ENCODE assay signal across 8 mouse cellular contexts in genomic region chr7:143600231-143600740, GRCm38 (mm10). TPM values are rescaled to one million over a fixed set of nuclear protein-coding genes. Genes with fewer than 3 reads are reported as not detected.
A peak's percentile ranks its signal among the peaks of the same experiment; 100 is the strongest.
DNase-seq lines count a peak whose midpoint lies in the region; ATAC-seq and TF ChIP-seq lines count a peak whose summit lies in the region.

No protein-coding gene starts in this region.

- H3K36me3 ChIP-seq in erythroblast, embryonic 14.5 days (ENCODE audit: control insufficient read depth) = peaks cover 37% of the 10 kb centered on the region
- no peaks in the 10 kb centered on the region for H3K36me3 ChIP-seq in testis, adult 2 months (ENCODE audit: control insufficient read depth, insufficient read depth, low read length)
- peaks cover 30% of the 10 kb centered on the region for H3K36me3 ChIP-seq in liver, embryonic 12.5 days

- 6% methylated on average over 13 of the region's 15 CpGs for WGBS in liver, embryonic 12.5 days (ENCODE audit: insufficient replicate concordance)

- TF ChIP-seq CTCF in testis, adult 2 months (IDR thresholded peaks at IDR 0.05; ENCODE audit: control insufficient read depth, insufficient read depth, insufficient replicate concordance, low read depth, low read length) = no peak

- H3K27me3 ChIP-seq in erythroblast, embryonic 14.5 days (ENCODE audit: control insufficient read depth) = no peaks in the 10 kb centered on the region
- no peaks in the 10 kb centered on the region for H3K27me3 ChIP-seq in testis, adult 2 months (ENCODE audit: control insufficient read depth, insufficient read depth, low read length)
- H3K27me3 ChIP-seq in liver, embryonic 12.5 days (replicated peaks) = no peaks in the 10 kb centered on the region

- no peak for ATAC-seq in erythroblast, adult 5-6 weeks (replicated peaks; ENCODE audit: low FRiP score, poor library complexity, severe bottlenecking)
- no peak for ATAC-seq in liver, embryonic 12.5 days

- peak overlapping the region; percentile 98 for H3K9ac ChIP-seq in liver, embryonic 12.5 days

- no peaks in the 10 kb centered on the region for H3K9me3 ChIP-seq in erythroblast, embryonic 14.5 days (ENCODE audit: control insufficient read depth, low read length)
- H3K9me3 ChIP-seq in liver, embryonic 12.5 days (replicated peaks) = no peaks in the 10 kb centered on the region

- H3K4me3 ChIP-seq in erythroblast, embryonic 14.5 days (replicated peaks) = peak overlapping the region; percentile 90
- H3K4me3 ChIP-seq in testis, adult 2 months (ENCODE audit: control insufficient read depth, low read depth, low read length) = peak overlapping the region; percentile 97
- peak overlapping the region; percentile 99 for H3K4me3 ChIP-seq in liver, embryonic 12.5 days

- DNase-seq in testis, postnatal 14 days (ENCODE audit: low spot score) = no peak
- DNase-seq in embryo, embryonic 11 days = no peak
- no peak for DNase-seq in natural killer cell, adult 2 months (ENCODE audit: low spot score in 2 of 2)
- no peak for DNase-seq in retina, postnatal 1 day

- peak overlapping the region; percentile 96 for H3K4me2 ChIP-seq in liver, embryonic 12.5 days

- no peak for TF ChIP-seq POLR2A in testis, adult 2 months (IDR thresholded peaks at IDR 0.05; ENCODE audit: control insufficient read depth, low read depth, low read length)

- peaks cover 52% of the 10 kb centered on the region for H3K4me1 ChIP-seq in erythroblast, embryonic 14.5 days (ENCODE audit: control insufficient read depth)
- peaks cover 4% of the 10 kb centered on the region for H3K4me1 ChIP-seq in testis, adult 2 months (ENCODE audit: control insufficient read depth, insufficient read depth, low read length)
- H3K4me1 ChIP-seq in liver, embryonic 12.5 days = peaks cover 44% of the 10 kb centered on the region

- peak overlapping the region; percentile 76; the same call in 1 of the 2 replicates for H3K27ac ChIP-seq in testis, adult 2 months (ENCODE audit: control insufficient read depth, insufficient read depth, low read depth, low read length)
- peak overlapping the region; percentile 85 for H3K27ac ChIP-seq in liver, embryonic 12.5 days

RNA-seq across cellular contexts. Expression of gene Cars, which starts 0.4 kb away (rescaled TPM):
- 8.7 and 12.5 TPM in 2 replicates for polyA plus RNA-seq in erythroblast, embryonic 14.5 days (2012)
- total RNA-seq in erythroblast, adult 5-6 weeks (2015; ENCODE audit: low replicate concordance) = 60.9 and 87.4 TPM in 2 replicates
- 120 and 157 TPM in 2 replicates for total RNA-seq in erythroblast, adult 5-6 weeks (2017; ENCODE audit: low replicate concordance)
- polyA plus RNA-seq in testis, adult 2 months (2012; rRNA removed) = 14.5 TPM in 2 replicates
- 79.5 and 83.4 TPM in 2 replicates for polyA plus RNA-seq in liver, embryonic 12.5 days (2016; fragmentation: Nextera tagmentation; extraction: Ambion mirVana)

RNA-seq across cellular contexts. Expression of gene Tnfrsf26, which starts 28.2 kb away (rescaled TPM):
- not detected in 2 replicates for polyA plus RNA-seq in erythroblast, embryonic 14.5 days (2012)
- 3.5 and 5.2 TPM in 2 replicates for total RNA-seq in erythroblast, adult 5-6 weeks (2015; ENCODE audit: low replicate concordance)
- total RNA-seq in erythroblast, adult 5-6 weeks (2017; ENCODE audit: low replicate concordance) = 4.2 and 4.4 TPM in 2 replicates
- not detected in 2 replicates for polyA plus RNA-seq in testis, adult 2 months (2012; rRNA removed)
- polyA plus RNA-seq in liver, embryonic 12.5 days (2016; fragmentation: Nextera tagmentation; extraction: Ambion mirVana) = 0.58 and 0.61 TPM in 2 replicates

RNA-seq across cellular contexts. Expression of gene Tnfrsf22, which starts 49.2 kb away (rescaled TPM):
- not detected in 2 replicates for polyA plus RNA-seq in erythroblast, embryonic 14.5 days (2012)
- 1.7 and 3.7 TPM in 2 replicates for total RNA-seq in erythroblast, adult 5-6 weeks (2015; ENCODE audit: low replicate concordance)
- total RNA-seq in erythroblast, adult 5-6 weeks (2017; ENCODE audit: low replicate concordance) = 0.34 TPM in 1 of 2 replicates, not detected in the other
- 0.87 and 0.88 TPM in 2 replicates for polyA plus RNA-seq in testis, adult 2 months (2012; rRNA removed)
- 1.3 and 1.5 TPM in 2 replicates for polyA plus RNA-seq in liver, embryonic 12.5 days (2016; fragmentation: Nextera tagmentation; extraction: Ambion mirVana)

RNA-seq across cellular contexts. Expression of gene Nap1l4, which starts 51.4 kb away (rescaled TPM):
- polyA plus RNA-seq in erythroblast, embryonic 14.5 days (2012) = 5.7 and 6.2 TPM in 2 replicates
- 40.7 and 45.1 TPM in 2 replicates for total RNA-seq in erythroblast, adult 5-6 weeks (2015; ENCODE audit: low replicate concordance)
- total RNA-seq in erythroblast, adult 5-6 weeks (2017; ENCODE audit: low replicate concordance) = 89.7 and 118 TPM in 2 replicates
- polyA plus RNA-seq in testis, adult 2 months (2012; rRNA removed) = 57.5 and 60.3 TPM in 2 replicates
- polyA plus RNA-seq in liver, embryonic 12.5 days (2016; fragmentation: Nextera tagmentation; extraction: Ambion mirVana) = 129 and 131 TPM in 2 replicates
